Mouse (Mus musculus): ENCODE measurements around the gene Pidd1.

GRCm38 (mm10) chr7:141478270-141478748, 34.5 kb upstream of the Pidd1 start:
- no peak for TF ChIP-seq CTCF (IDR thresholded peaks at IDR 0.05; ENCODE audit: extremely low read depth, insufficient read depth, low read length)
- no peak for TF ChIP-seq POLR2A (IDR thresholded peaks at IDR 0.05; ENCODE audit: extremely low read depth, insufficient read depth, low read length)
